Mouse (Mus musculus): Measurements from ENCODE around the gene Fbxo46.
"Not testable (repeated sequence)": the region's sequence is repeated elsewhere in the genome, so short reads cannot be mapped to it uniquely, and the experiment has no call there.

Fbxo46 gene

DNA sequence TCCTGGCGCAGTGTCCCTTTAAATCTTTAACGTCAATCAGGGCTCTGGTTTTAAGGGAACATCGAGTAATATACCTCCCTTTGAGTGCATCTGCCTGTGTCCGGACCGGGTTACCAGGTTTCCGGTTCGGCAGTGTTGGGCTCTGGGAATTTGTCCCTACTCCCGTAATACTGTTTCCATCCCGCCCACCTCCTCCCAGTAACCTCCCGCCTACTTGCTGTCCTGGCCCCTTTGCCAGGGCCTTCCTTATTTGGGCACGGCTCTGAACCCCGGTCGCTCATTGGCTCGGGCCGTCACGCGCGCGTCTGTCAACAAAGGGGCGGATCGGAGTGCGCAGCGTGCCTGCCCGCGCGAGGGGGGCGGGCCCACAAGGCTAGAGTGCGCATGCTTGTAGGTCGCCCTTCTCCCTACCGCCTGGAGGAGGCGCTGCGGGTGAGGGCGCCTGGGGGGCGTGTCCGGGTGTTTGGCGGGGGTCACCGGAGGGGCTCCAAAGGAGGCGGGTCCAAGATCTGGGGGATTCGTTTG, 11.7 kb downstream of the Fbxo46 start:
- in situ Hi-C loops (cut with MboI, MseI): no loop called here

DNA sequence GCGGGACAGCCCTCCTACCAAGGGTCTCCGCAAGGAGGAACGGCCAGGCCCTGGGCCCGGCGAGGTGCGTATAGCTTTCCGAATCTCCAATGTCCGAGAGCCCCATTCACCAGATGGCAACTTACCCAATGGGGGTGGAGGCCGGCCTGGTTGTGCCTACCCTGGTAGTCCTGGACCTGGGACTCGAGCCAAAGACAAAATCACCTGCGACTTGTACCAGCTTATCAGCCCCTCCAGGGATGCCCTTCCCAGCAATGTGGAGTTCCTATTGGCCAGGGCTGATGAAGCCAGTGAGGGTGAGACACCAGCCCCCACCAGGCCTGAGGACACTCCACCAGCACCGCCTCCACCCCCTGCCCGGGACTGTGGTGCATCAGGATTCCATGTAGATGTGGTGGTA, 16.5 kb downstream of the Fbxo46 start:
- in situ Hi-C loops (cut with MboI, MseI): no loop called here

DNA sequence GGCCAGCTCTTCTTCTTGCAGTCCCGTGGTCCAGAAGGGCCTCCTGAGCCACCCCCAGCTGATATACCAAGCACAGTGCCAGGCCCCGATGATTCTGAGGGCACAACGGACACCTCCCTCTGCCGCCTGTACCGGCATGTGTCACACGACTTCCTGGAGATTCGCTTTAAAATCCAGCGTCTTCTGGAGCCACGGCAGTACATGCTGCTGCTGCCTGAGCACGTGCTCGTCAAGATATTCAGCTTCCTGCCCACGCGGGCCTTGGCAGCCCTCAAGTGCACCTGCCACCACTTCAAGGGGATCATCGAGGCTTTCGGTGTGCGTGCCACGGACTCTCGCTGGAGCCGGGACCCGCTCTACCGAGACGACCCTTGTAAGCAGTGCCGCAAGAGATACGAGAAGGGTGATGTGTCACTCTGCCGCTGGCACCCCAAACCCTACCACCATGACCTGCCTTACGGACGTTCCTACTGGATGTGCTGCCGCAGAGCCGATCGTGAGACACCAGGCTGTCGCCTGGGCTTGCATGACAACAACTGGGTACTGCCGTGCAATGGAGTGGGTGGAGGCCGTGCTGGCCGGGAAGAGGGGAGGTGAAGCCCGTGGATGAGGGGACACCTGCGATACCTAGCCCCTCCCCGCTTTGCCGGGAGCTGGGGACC, 17.1 kb downstream of the Fbxo46 start:
- in situ Hi-C loops (cut with MboI, MseI): no loop called here

DNA sequence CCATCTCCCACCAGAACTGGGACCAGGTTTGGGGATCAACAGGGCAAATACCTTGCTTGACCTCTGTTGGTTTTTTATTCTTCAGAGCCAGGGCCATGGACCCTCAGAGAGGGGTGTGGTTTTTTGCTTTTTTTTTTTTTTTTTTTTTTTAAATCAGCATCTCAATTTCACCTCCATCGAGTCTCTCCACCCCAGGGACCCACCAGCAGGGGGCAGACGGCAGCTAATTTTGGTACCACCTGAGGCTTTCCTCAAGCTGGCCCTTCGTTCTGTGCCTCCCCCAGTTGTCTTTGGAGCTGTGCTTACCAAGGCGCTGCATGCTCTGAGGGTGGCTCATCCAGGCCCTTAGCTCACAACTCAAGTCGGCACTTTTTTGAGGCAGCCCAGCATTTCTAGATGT, 17.7 kb downstream of the Fbxo46 start:
- in situ Hi-C loops (cut with MboI, MseI): no loop called here

DNA sequence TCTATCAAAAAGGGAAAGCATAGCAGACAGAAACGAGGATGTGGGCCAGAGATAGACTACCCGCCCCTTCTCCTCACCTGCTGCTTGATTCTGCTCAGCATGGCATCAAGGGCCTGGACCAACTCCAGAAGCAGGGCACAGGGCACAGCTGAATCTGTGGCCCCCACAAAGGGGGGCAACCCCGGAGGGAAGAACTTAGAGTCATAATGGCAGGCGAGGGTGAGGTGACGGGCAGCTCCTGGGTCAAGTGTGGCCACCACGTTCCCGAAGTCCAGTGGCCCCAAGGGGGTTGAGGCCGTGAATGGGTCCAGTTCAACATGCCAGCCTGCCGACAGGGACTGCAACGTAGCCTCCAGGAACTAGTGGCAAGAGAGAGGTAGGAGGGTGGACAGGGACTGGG, 27.1 kb downstream of the Fbxo46 start:
- in situ Hi-C loops (cut with MboI, MseI): no loop called here

DNA sequence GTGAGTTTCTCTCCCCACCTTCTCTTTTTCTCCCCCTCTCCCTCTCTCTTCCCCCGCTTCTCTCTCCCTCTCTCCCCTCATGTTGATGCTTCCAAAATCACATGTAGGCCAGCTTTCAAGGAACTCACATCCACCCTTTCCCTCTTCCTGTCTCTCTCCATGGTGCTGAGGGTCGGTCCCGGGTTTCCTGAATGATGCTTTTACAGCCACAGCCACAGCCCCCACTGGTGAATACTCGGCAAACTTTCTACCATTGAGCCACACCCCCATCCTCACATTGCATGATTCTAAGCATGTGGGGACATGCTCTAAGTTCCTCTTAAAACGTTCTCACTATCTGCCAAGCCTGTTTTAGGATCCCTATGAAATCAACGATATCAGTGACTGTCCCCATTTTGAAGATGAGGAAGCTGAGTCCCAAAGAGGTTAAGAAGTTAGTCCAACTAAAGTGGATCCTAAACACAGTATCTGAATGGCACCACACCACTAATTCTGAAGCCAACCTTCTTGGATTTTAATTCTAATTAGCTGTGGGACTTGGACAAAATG, 27.9 kb downstream of the Fbxo46 start:
- in situ Hi-C loops (cut with MboI, MseI): no loop called here

DNA sequence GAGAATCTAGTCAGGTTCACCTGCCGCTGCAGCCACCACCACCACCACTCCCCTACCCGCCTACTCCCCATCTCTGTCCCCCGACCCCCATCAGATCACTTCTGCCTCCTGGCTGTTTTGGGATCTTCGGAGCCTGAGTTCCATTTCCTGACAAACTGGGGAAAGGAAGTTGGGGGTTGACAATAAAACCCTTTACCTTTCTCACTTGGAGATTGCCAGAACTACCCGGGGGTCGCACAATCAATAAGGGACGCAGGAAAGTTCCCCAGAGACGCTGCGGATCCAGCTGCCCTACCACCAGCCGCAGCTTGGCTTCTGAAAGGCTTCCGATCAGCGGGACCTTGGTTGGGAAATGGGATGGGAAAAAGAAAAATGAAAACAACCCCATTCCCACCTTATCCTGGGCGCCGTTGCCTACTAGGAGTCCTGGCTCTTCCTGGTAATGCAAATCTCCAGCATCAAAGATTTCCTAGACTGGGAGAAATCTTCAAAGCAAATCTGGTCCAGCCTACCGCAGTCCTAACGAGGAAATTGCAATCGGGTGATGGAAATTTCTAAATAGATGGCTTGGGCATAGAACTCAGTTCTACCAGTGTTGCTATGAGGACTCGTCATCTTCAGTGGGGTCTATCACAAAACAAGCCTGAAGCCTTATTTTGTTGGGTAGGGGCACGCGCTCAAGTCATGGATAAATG, 28.7 kb downstream of the Fbxo46 start:
- in situ Hi-C loops (cut with MboI, MseI): no loop called here

DNA sequence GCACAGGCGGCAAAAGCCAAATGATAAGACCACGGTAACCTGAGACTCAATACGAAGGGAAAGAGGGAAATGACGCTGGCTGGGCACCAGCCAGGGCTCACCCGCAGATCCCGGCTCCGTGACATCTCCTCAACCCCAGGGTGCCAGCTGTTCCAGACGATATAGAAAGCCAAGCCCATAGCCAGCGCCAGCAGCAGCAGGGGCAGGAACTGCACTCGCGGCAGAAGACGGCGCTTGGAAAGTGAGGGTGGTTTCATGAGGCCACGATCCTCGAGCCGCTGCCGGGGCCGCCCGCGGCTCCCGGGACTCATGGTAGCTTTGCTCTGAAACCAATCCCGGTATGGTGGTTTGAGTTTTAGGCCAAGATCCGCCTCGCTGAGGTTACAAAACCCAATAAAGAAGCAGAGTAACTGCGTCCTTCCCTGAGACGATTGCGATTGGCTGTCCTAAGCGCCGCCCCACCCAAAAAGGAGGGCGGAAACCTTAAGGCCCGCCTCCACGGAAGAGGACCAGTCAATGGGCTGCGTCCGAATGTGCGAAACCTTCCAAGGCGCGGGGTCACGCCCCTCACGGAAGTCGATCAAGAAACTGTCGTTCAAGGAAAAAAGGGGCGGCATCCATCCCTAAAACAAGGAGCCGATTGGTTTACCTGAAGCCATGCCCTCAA, 29.3 kb downstream of the Fbxo46 start, which contains the start of gene Qpctl:
Gene Qpctl (minus strand): TSS at position 417 of the 667 bp plus-strand sequence.
- in situ Hi-C loops (cut with MboI, MseI): no loop called here

DNA sequence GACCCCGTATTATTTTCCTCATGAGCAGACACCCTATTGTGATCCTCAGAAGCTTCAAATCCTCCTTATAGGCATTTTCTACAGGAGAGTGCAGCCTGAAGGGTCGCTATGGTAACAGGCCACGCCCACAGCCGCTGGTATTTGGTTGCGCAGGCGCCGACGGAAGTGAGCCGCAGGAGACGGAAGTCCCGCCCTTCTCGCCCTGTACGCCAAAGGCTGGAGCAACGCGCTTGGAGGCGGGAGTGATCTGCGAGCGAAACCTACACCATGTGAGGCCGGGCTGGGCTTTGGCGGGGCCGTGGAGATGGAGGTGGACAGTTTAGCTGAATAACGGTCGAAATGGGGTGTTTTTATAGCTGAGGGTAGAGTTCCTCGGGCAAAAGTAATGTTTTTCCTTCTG, 30.0 kb downstream of the Fbxo46 start, which contains the start of gene Snrpd2:
Gene Snrpd2 (plus strand): TSS at position 97 of the 400 bp plus-strand sequence.
- in situ Hi-C loops (cut with MboI, MseI): no loop called here

DNA sequence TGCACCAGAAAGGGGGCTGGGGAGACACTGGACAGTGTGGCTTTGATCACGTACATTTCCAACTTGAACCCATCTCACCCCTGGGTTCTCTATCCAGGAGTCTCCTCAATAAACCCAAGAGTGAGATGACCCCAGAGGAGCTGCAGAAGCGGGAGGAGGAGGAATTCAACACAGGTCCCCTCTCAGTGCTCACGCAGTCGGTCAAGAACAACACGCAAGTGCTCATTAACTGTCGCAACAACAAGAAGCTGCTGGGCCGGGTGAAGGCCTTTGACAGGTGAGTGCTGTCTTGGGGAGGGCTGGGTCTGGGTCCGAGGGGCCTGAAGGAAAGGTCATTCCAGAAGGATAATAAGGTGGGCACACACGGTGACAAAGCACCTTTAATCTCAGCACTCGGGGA, 31.5 kb downstream of the Fbxo46 start:
- in situ Hi-C loops (cut with MboI, MseI): not testable (repeated sequence)

DNA sequence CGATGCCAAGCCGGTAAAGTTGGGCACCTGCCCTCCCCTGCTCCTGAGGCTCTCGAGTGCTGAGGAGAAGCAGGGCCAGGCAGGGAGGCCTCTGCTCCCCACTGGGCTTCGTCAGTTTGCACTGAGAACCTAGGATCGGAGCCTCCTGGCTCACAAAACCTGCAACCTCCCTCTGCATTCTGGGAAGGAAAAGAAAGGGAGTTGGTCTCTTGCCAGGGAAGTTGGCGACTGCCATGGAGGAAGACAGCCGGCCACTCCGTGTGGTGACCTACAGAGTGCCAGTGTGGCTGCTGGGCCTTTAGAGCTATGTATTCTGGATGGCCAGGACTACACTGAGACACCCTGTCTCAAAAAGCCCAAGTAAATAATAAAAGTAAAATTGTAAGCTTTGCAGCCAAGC, 35.1 kb downstream of the Fbxo46 start:
- in situ Hi-C loops (cut with MboI, MseI): loop anchor here in 1 of 2 experiments (5.0 kb wide), 1 partner anchor 128 kb away; the partner anchor contains the start of genes Ppm1n and Rtn2

DNA sequence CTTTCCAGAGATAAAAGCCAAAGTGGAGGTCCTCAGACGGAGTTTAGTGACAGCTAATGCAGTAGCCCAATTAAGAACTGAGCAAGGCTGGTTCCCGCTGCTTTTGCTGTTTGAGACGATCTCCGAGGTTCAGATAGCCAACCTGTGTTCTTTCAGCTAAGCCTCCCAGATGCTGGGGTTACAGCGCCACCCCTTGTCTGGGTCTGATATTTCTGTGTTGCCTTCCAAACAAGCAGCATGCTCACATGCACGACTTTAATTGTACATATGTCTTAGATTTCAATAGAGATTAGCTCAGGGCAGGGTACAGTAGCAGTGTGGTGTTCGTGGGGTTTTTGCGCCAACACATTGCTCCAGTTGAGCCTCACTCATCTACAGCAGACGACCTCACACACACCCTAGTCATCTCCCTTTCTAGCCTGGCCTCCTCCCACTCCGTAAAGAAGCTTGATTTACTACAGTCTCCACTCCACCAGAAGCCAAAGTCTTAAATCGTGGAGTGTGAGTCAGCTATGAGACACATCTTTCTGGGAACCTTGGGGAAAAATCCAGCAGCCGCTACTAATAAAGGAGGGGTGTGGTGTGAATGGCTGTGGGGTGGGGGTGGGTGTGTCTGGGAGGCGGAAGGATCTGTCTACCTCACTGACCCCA, 36.3 kb downstream of the Fbxo46 start:
- in situ Hi-C loops (cut with MboI, MseI): loop anchor here in 1 of 2 experiments (5.0 kb wide), 1 partner anchor 126 kb away; the partner anchor contains the start of genes Ppm1n and Rtn2

DNA sequence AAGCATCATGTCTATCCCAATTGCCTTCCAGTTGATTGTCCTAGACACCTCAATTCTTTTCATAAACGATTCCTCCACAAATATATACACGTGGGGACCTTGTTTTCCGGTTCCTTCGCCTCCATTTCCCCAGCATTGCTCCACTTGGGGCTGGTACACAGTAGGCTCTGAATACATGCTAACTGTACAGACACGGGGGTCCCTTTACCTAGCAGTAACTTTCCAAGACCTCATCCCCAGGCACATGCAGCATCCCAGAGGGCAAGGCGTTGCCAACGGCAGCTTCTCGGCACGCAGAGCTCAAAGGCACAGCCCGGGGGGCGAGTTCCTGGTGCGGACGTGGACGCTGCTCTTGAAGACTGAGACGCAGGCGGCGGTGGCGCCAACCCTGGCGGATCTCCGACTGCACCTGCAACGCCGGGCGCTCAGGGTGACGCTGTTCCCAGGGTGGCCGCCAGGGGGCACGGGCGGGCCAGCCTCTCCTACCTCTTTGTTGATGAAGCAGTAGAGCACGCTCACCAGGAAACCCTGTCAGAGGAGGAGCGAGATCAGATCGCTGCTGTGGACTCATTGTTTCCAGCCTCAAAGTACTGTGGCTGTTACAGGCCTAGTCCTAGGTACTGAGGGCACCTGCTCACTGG, 37.6 kb downstream of the Fbxo46 start:
- in situ Hi-C loops (cut with MboI, MseI): loop anchor here in 1 of 2 experiments (5.0 kb wide), 1 partner anchor 125 kb away; the partner anchor contains the start of genes Ppm1n and Rtn2

DNA sequence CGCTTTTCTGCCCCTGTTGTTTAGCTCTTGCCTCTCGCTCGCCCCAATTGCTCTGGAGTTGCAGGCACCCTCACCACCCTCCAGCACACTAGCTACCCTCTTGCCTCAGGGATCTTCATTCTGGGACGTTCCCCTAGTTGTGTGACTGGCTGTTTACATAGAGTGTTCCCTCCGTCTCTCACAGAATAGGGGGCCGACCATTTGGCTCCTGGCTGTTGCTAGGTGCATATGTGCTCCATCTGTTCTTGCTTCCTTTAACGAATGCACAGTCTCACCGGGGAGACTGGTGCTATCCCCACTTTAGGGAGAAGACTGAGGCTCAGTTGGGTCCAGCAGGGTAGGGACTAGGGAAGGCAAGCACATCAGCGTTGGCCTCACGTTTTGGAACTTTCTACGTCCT, 38.9 kb downstream of the Fbxo46 start:
- in situ Hi-C loops (cut with MboI, MseI): loop anchor here in 1 of 2 experiments (5.0 kb wide), 1 partner anchor 124 kb away; the partner anchor contains the start of genes Ppm1n and Rtn2

DNA sequence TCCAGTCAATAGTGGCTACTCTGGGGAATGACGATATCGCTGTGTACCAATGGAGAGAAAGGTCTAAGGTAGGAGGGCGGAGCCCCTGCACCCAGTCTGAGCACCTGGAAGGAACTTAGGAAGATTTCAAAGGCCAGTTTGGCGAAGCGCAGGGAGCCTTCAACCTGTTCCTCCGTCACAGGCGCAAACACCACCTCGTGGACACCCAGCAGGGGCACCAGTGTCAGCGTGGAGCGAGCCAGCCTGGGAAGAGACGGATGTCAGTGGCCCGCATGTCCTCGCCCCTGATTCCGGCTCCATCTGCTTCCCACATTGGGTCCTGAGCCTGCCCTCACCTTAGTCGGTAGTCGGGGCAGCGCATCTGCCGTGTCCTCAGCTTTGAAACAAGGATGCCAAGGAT, 39.8 kb downstream of the Fbxo46 start:
- in situ Hi-C loops (cut with MboI, MseI): loop anchor here in 1 of 2 experiments (5.0 kb wide), 1 partner anchor 123 kb away; the partner anchor contains the start of genes Ppm1n and Rtn2

DNA sequence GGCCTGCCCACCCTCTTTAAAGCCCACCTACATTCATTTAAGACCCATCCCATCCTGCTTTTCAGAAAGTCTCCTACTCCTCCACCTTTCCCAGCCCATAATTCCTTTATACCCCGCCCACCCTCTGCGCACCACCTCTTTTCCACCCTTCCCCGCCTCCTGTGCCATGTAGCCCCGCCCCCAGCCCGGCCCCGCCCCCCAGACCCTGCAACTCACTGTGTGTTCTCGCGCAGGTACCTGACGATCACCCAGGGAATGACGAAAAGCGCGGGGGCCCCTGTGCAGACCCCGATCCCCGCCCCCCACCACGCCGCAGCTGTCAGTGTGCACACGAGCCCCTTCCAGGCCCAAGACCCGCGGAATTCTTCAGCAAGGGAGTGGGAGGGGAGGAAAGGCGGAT, 40.5 kb downstream of the Fbxo46 start:
- in situ Hi-C loops (cut with MboI, MseI): no loop called here

DNA sequence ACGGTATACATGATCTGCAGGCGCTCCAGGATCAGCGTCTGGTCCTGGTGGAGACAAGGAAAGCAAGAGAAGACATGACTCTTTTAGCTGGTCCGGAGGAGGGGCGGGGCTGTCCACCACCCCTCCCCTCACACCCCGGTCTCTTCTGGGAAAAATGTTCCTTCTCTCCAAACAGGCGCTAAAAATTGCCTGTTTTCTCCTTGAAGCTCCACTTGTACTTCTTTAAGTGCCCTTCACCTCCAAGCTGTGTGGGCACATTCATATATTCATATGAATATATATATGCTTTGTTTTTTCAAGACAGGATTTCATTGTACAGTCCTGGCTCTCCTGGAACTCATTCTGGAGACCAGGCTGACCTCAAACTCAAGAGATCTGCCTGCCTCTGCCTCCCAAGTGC, 43.3 kb downstream of the Fbxo46 start:
- in situ Hi-C loops (cut with MboI, MseI): no loop called here

DNA sequence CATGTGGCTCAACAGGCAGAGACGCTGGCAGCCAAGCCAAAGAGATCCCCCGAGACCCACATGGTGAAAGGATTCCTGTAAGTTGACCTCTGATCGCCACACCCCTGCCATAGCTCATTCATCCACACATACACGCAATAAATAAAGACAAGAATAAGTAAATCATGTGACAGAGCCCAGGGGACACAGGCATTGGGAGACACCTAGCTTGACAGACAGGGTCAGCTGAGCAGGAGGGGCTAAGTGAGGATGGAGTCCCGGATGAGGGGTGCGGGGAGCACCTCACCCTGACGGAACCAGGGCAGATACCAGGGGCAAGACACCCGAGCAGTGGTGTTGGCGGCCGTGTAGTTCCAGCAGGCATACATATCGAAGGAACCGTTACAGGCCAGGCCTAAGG, 44.1 kb downstream of the Fbxo46 start:
- in situ Hi-C loops (cut with MboI, MseI): no loop called here

DNA sequence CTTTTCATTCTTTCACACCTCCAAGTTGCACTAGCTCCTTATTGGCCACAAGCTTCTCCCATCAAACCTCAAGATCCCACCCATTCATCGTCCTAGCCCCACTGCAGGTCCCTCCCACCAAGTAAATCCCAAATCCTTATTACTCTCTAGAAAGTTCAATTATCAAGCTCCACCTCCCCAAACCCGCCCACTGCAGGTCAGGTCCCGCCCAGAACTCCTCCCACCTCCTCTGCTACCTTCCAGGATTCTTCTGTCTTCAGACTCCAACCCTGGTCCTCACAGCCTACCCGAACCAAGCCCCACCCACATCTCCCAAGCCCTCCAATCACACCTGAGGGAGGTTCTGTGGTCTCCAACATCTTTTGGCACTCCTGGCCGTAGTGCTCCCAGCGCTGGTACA, 44.5 kb downstream of the Fbxo46 start:
- in situ Hi-C loops (cut with MboI, MseI): no loop called here

DNA sequence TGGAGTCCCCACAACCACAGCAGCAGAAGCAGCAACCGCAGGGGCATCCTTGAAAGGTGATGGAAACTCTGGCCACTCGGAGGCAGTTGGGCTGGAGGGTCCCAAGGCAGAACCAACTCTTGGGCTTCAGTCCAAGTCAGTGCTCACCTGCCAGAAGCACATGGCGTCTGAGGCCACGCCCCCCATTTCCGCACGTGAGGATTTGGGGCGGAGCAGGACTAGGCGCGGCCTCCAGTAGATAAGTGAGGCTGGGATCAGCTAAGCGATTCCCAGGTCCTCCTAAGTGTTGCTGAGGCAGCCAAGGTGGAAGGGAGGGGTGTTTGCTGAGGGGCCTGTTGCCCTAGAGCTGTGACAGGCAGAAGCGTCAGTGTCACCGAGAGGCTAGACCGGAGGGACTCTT, 45.3 kb downstream of the Fbxo46 start:
- in situ Hi-C loops (cut with MboI, MseI): no loop called here
